Mouse (Mus musculus) layer of hippocampus, postnatal 36 days (tissue): ENCODE data around the gene Bcl2. TPM values are rescaled to one million over a fixed set of nuclear protein-coding genes. Genes with fewer than 3 reads are reported as not detected.
"Not testable (repeated sequence)": the region's sequence is repeated elsewhere in the genome, so short reads cannot be mapped to it uniquely, and the experiment has no call there.

Experiments
- DNase-seq, 2 experiments: peaks; one replicate each; pipeline ENCODE4 v3.0.0; 2022
- total RNA-seq, 2 experiments: library from RNA; stranded (reverse); gene quantifications; 2 replicates each; pipeline ENCODE4 v1.2.3; 2021

Bcl2 gene
- 1 to 10 TPM; 9.3 to 9.4 TPM for total RNA-seq

- peak; percentile 69 to 72 for DNase-seq
Measured at GRCm38 (mm10) chr1:106713621-106714529, at the start of gene Bcl2. Gene Bcl2, minus strand, starts transcription at chr1:106714274.

DNA sequence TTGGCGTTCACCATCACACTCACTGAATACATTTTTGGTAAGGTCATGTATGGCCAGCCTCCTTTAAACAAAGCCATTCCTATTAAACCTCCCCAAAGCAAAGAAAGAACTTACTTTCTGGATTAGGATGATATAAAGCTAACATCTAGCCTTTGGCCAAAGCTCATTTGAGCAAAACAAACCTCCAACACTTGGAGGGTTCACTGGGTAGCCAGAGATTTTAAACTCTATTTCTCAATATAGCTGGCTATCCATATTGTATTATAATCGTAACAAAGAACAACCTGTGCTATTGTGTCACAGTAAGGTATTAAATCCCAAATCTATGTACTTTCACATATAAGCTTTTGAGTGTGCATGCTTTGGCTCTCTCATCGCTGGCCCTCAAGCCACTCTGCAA, 46.7 kb upstream of the Bcl2 start:
- no peak for DNase-seq

DNA sequence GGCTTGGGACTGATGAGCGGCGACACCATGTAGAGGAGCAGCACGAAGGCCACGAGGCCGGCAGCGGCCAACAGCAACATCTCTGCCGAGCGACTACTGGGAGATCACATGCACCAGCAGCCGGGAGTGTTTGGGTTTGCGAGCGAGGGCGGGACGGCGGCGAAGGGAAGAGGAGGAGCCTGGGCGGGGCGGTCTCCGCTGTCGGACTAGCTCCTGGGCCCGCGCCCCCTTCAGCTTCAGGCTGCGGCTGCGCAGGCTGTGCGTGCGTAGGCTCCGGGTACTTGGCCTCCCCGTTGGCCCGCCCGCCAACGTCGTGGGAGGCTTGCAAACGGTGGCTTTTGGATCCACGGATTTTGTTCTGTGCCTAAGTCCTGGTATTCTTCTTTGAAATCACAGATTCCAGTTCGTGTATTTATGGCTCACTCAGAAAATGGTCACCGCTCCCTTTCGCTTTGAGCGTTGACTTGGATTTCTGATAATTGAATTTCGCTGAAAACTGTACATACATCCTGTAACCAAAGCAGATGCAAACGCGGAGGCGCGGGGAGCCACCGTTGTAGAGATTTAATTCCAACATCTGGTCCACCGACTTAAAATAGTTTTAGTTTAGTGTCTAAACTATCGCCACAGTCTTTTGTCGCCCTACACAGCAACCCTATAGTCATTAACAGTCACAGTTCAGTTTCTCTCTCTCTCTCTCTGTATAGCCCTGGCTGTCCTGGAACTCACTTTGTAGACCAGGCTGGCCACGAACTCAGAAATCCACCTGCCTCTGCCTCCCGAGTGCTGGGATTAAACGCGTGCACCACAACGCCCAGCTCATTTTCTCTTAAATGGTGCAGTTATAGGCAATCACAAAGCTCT, 45.7 kb upstream of the Bcl2 start, which contains the start of gene Kdsr:
TSS of gene Kdsr (minus strand) at position 156 of the 864 bp plus-strand sequence.
- DNase-seq = peak; percentile 97

- DNase-seq = peak in 1 of 2 experiments; percentile 16
Measured at GRCm38 (mm10) chr1:106758734-106759571, 44.9 kb upstream of the Bcl2 start.

DNA sequence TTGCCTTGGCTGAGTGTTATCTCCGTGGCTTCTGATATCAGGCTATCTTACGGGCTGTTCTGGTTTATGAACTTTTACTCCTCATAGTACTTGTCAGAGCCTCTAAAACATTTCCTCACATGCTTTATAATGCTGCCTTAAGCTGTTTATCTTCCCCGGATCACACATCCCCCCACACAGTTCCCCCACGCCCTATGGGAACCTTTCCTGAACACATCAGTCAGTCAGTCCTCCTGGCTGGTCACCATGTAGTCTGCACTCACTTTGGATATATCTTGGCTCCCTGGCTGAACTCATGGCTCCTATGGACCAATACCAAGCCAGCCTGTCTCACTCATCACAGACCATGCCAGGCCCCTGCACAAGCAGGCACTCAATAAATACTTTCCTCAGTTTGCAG, 42.6 kb upstream of the Bcl2 start:
- DNase-seq = no peak

DNA sequence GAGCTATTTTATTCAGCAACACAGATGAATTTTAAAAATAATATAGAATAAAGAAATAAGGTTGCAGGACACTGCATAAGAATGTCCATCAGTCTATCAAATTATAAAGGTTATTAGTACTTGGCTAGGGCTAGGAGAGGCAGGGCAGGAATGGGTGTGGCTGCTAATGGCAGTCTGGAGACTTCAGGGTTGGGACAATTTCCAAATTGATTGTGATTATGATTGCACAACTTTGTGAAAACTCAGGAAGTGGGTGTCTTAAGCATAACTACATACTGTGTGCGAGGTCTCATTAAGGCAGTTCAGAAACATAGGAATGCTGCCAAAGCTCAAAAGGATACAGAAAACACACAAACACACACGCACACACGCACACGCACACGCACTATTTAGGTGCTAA, 37.9 kb upstream of the Bcl2 start:
- no peak for DNase-seq

- no peak for DNase-seq
Measured at GRCm38 (mm10) chr1:106750656-106751055, 36.6 kb upstream of the Bcl2 start.

DNA sequence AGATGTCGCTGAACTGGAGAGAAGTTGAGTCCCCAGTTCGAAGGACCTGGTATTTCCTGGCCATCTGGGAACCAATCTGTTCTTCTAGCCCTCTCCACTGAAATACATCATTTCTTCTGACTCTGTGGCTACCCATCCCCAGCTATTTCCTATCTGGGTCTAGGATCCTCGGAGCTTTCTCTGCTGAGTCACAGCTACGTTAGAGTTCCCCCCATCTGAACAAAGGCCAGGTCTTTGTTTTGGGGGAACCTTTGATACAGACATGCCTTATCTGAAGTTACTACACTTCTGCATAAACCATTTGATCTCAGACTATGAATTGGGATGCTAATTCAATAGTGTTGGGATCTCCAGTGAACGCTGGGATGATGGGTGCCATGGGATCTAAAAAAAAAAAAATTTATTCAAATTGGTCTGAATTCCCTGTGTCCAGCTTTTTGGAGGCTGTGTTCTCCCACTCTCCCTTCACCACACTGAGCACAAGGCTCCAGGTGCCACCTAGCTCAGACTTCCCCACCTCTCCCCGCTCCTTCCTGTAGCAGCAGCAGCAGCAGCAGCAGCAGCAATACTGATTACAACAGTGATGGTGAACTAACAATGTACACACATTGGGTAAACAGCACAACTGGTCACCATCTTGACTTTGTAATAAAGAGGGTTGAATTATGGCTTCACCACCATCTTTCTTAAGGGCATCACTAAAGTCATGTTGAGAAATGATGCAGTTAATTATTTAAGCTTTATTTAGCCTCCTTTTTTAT, 34.7 kb upstream of the Bcl2 start:
- no peak for DNase-seq

DNA sequence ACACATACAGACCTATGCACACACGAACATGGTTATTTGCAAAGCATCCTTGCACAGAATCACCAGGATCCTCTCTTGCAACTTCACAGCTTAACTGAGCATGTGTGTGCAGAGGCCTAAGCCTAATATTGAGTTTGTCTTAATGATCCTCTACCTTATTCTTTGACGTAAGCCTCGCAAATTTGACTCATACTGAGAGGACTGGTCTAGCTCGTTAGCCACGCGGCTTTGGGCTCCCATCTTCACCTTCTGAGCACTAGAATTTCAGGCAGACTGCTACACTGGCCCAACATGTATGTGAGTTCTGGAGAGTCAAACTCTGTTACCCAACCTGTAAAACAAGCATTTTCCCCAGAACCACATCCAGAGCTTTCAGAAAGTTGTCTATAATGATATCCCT, 28.9 kb upstream of the Bcl2 start:
- DNase-seq = no peak

DNA sequence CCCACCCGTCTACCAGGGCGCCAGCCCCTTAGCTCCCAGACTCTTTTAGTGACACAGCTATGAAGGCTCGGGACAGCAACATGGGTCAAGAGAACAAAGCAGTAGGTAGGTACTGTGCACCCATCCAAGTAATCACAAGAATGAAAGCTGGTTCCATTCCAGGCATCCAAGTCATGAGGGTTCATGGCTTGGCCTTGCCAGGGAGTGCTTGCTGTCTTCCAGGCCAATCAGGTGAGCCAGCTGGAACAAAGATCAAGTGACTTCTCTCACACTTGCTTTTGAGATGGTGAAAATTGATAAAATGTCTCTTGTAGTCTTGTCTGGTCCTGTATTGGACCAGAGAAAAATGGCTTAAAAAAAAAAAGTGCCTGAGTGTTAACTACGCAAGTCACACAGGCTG, 26.7 kb upstream of the Bcl2 start:
- DNase-seq = no peak

DNA sequence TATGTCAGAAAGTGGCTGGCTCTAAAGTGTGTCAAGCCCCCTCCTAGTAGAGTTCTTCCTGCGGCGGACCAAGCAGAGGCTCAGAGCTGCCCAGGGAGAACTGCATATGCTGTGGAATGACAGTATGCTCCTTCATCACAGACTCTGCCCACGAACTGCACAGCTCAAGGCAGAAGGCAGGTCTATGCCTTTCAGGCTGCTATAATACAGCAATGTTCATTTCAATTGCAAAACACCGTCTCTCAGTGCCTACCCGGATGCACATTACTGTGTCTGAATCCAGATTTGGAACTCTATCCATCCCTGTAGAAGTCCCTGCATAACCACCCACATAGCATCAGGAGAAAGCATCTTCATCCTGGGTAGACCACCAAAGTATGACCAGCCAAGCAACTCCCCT, 25.7 kb upstream of the Bcl2 start:
- no peak for DNase-seq

DNA sequence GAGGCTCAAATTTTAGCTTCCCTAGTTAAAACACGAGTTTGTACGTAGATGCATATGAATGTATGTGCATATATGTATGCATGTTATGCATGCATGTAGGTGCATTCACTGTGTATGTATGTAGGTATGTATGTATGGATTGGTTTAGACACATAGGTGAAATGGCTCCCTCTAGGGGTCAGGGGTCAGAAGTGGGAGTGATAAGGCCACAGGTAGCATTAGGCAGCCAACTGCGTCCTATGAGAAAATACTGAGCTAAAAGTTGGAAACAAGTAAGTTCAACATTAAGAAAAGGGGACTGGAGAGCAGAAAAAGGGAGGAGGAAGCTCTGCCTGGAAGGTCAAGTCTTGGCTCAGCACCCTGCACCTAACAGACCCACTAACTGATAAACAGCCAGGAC, 24.0 kb upstream of the Bcl2 start:
- DNase-seq = no peak

DNA sequence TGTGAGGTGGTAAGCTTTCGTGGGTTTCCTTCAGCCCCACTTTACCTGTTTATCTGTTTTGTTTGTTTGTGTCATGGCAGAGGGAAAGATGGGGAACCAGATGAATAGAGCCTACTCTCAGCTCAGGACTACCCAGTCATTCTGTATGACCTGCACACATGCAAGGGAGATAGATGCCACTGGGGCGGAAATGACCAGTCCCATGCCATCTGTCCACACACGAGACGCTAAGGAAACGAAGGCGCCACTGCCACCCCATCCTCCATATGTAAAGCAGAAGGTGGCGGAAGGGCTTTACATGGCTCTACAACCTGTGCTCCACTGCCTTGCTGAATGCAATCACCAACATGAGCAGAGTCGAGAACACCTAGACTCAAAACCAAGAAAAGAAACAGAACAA, 22.1 kb upstream of the Bcl2 start:
- no peak for DNase-seq

- DNase-seq = peak in 1 of 2 experiments; percentile 33
Measured at GRCm38 (mm10) chr1:106735586-106735985, 21.5 kb upstream of the Bcl2 start.

DNA sequence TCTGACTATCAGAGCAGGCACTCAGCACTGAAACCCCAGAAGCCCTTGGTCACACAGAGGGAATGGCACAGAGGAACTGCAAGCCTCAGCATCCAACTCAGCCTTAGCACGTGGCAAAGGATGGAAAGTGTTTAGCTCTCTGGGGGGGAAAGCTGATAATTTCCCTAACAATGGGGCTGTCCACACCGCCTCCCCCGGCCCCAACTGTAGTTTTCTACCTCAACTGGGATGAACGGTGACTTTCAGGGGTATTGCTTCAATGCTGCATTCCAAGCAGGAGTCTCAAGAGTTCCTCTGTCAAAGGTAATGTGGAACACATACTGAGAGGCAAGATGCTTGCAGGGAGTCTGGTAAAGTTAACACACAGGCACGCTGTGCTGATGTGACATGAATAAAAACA, 8.0 kb upstream of the Bcl2 start:
- no peak for DNase-seq

DNA sequence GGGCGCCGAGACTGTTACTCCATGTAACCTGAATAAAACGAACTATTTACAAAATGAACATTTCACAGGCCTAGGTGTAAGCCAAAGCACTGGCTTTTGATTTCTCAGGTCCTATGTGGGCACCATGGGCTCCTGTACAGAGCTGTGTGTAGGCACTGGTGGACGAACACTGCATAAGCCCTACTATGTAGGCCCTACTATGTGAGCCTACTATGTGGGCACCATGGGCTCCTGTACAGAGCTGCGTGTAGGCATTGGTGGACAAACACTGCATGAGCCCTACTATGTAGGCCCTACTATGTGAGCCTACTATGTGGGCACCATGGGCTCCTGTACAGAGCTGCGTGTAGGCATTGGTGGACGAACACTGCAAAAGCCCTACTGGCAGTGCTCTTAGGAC, 3.7 kb upstream of the Bcl2 start:
- not testable (repeated sequence) for DNase-seq

DNA sequence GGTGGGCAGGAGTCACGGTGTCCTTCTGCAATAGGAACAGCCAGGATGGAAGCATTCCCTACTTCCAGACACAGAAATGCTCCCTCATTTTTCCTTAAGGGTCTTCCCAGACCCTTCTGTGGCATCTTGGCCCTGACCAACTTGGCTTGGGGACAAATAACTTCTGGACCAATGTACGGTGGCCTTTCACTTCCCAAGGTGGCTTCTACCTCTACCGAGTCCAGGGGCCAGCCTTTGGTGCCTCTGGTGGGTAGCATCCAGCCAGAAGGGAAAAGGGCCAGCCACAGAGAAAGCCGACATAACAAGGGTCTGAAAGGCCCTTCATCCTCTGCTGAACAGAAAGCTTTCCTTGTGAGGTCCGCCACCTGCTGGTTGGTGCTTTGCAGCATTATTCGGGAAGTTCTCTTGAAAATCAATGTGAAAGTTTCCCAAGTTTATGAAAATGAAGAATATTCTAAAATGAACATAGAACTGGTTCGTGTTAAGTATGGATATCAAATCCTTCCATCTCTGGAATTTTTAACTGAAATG, 3.1 kb upstream of the Bcl2 start:
- peak; percentile 63 to 70 for DNase-seq

- no peak for DNase-seq
Measured at GRCm38 (mm10) chr1:106716141-106716540, 2.1 kb upstream of the Bcl2 start.

GRCm38 (mm10) chr1:106715111-106716083, 1.3 kb upstream of the Bcl2 start:
- no peak for DNase-seq

- no peak for DNase-seq
Measured at GRCm38 (mm10) chr1:106714530-106714981, 482 bp upstream of the Bcl2 start.
